Mouse (Mus musculus): ENCODE measurements around the gene Iqub. TPM values are rescaled to one million over a fixed set of nuclear protein-coding genes. Genes with fewer than 3 reads are reported as not detected.

Gene Iqub
- polyA plus RNA-seq, 1 experiment from 2014 or later: 0.04 TPM

DNA sequence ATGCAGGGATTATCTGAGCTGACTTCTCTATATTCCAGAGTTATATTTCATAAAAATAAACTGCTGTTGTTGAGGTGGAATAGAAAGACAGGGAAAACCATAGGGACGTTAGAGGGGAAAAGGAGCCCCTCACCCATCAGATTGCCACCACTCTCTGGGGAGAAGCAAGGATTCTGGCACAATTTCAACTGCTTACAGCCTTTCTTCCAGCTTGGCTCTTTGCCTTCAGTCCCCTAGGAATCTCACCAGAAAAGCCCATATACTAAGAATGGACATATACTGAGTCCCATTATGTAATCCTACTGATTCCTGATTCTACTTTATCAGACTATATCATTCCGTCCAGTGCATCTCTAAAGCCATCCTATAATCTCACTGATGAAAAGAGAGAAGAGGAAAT lies 10.7 kb downstream of the Iqub start:
- Histone ChIP-seq H3K4me2 (ENCODE audit: low read depth, low read length) (no peak overlapping the region), H3K27ac (ENCODE audit: low read length) (no peak overlapping the region), H3K9me3 (replicated peaks; ENCODE audit: control insufficient read depth, low read length) (no peaks in the 10 kb centered on the region), H3K4me1 (ENCODE audit: control insufficient read depth, low read depth, low read length) (no peaks in the 10 kb centered on the region), H3K4me3 (ENCODE audit: low read depth, low read length) (no peak overlapping the region), H3K27me3 (ENCODE audit: control insufficient read depth, insufficient read depth, low read depth, low read length) (no peaks in the 10 kb centered on the region), H3K9ac (ENCODE audit: low read depth, low read length) (no peak overlapping the region), H3K36me3 (ENCODE audit: control insufficient read depth, insufficient read depth) (no peaks in the 10 kb centered on the region)
- no peak for ATAC-seq (ENCODE audit: low read depth)
- WGBS (ENCODE audit: insufficient replicate concordance): 52% methylated on average over 2 of the region's 2 CpGs

DNA sequence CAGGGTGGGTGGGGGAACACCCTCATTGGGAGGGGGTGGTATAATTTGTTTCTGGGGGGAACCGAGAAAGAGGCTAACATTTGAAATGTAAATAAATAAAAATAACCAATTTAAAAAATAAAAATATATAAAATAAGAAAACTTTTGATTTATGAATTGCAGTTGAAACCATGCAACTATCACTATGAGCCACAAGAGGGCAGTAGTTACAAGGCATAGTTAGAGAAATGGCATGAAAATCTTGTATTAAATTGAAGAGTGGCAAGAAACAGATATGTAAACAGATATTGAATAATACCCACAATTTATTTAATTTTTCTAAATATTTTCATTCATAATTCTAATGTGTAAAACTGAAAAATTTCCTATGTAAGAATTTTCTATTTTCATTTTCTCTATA lies 24.5 kb downstream of the Iqub start:
- ATAC-seq (ENCODE audit: low read depth): no peak
- 7% methylated on average over 1 of the region's 1 CpGs for WGBS (ENCODE audit: insufficient replicate concordance)
- Histone ChIP-seq H3K4me3 (ENCODE audit: low read depth, low read length) (no peak overlapping the region), H3K27ac (ENCODE audit: low read length) (no peak overlapping the region), H3K4me1 (ENCODE audit: control insufficient read depth, low read depth, low read length) (no peaks in the 10 kb centered on the region), H3K27me3 (ENCODE audit: control insufficient read depth, insufficient read depth, low read depth, low read length) (no peaks in the 10 kb centered on the region), H3K9me3 (replicated peaks; ENCODE audit: control insufficient read depth, low read length) (no peaks in the 10 kb centered on the region), H3K36me3 (ENCODE audit: control insufficient read depth, insufficient read depth) (no peaks in the 10 kb centered on the region), H3K4me2 (ENCODE audit: low read depth, low read length) (no peak overlapping the region), H3K9ac (ENCODE audit: low read depth, low read length) (no peak overlapping the region)

DNA sequence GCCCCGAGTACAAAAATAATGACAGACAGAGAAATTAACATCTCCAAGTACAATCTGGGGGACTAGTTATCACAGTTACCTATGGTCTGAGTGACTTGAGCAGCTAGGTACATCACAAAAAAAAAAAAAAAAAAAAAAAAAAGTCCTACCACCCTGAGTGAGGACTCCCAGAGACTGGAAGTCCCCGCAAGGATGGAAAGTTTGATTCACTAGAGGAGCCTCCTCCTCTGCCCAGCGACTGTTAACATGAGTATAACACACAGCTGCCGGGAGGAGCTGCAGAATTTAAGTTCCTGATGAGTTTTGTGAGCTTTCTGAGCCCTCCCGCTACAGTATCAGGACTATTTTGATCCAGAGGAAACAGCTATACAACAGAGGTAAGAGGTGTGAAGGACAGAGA lies 28.3 kb downstream of the Iqub start:
- no peak overlapping the region for H3K4me2 ChIP-seq (ENCODE audit: low read depth, low read length)
- no peaks in the 10 kb centered on the region for H3K36me3 ChIP-seq (ENCODE audit: control insufficient read depth, insufficient read depth)
- no peaks in the 10 kb centered on the region for H3K4me1 ChIP-seq (ENCODE audit: control insufficient read depth, low read depth, low read length)
- no peak for ATAC-seq (ENCODE audit: low read depth)
- WGBS (ENCODE audit: insufficient replicate concordance): 58% methylated on average over 5 of the region's 5 CpGs
- H3K27ac ChIP-seq (ENCODE audit: low read length): no peak overlapping the region
- no peaks in the 10 kb centered on the region for H3K9me3 ChIP-seq (replicated peaks; ENCODE audit: control insufficient read depth, low read length)
- no peaks in the 10 kb centered on the region for H3K27me3 ChIP-seq (ENCODE audit: control insufficient read depth, insufficient read depth, low read depth, low read length)
- no peak overlapping the region for H3K4me3 ChIP-seq (ENCODE audit: low read depth, low read length)
- no peak overlapping the region for H3K9ac ChIP-seq (ENCODE audit: low read depth, low read length)

- H3K27me3 ChIP-seq (ENCODE audit: control insufficient read depth, insufficient read depth, low read depth, low read length): no peaks in the 10 kb centered on the region
- H3K4me2 ChIP-seq (ENCODE audit: low read depth, low read length): no peak overlapping the region
- H3K4me3 ChIP-seq (ENCODE audit: low read depth, low read length): no peak overlapping the region
- no peak overlapping the region for H3K9ac ChIP-seq (ENCODE audit: low read depth, low read length)
- 63% methylated on average over 1 of the region's 1 CpGs for WGBS (ENCODE audit: insufficient replicate concordance)
- no peaks in the 10 kb centered on the region for H3K4me1 ChIP-seq (ENCODE audit: control insufficient read depth, low read depth, low read length)
- H3K9me3 ChIP-seq (replicated peaks; ENCODE audit: control insufficient read depth, low read length): no peaks in the 10 kb centered on the region
- no peaks in the 10 kb centered on the region for H3K36me3 ChIP-seq (ENCODE audit: control insufficient read depth, insufficient read depth)
- no peak overlapping the region for H3K27ac ChIP-seq (ENCODE audit: low read length)
- no peak for ATAC-seq (ENCODE audit: low read depth)
Observed at GRCm38 (mm10) chr6:24470571-24471132, 44.2 kb downstream of the Iqub start.

DNA sequence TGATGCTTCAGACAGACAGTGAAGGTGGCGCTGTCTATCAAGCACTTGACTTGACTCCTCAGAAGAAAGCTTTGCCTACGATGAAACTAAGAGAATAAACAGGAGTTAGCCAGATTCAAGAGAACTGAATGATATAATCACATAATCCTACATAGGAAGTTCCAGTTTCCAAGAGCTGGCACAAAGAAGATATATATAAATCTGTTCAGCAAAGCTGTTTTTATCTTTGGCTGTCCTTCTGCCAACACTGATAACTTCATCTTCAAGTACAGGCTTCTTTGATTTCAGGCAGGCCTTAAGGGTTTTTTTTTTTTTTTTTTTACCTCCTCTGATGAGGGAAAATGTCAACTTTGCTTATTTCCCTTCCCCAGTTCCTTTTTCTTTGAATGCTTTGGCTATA lies 44.7 kb downstream of the Iqub start:
- H3K4me2 ChIP-seq (ENCODE audit: low read depth, low read length): no peak overlapping the region
- no peak overlapping the region for H3K4me3 ChIP-seq (ENCODE audit: low read depth, low read length)
- ATAC-seq (ENCODE audit: low read depth): no peak
- no peaks in the 10 kb centered on the region for H3K4me1 ChIP-seq (ENCODE audit: control insufficient read depth, low read depth, low read length)
- WGBS (ENCODE audit: insufficient replicate concordance): 60% methylated on average over 2 of the region's 2 CpGs
- H3K27ac ChIP-seq (ENCODE audit: low read length): no peak overlapping the region
- no peaks in the 10 kb centered on the region for H3K36me3 ChIP-seq (ENCODE audit: control insufficient read depth, insufficient read depth)
- no peaks in the 10 kb centered on the region for H3K9me3 ChIP-seq (replicated peaks; ENCODE audit: control insufficient read depth, low read length)
- H3K9ac ChIP-seq (ENCODE audit: low read depth, low read length): no peak overlapping the region
- no peaks in the 10 kb centered on the region for H3K27me3 ChIP-seq (ENCODE audit: control insufficient read depth, insufficient read depth, low read depth, low read length)

DNA sequence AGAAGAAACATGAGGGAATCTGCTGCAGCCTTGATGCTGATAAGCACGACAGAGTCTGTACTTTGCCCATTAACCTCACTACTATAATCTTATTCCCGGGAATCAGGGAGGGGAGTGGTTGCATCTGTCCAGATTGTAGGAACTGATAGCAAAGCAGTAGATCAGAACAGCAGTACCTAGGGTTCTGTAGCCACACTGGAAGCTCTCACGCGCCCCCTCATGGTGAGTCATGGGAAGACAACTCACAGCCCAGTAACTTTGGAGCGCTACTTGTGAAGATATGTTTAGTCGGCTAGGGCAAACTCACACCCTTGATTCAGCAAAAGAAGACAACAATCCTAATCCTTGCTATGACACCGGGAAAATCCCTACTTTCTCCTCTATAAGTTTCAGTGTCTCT lies 58.8 kb downstream of the Iqub start:
- no peaks in the 10 kb centered on the region for H3K27me3 ChIP-seq (ENCODE audit: control insufficient read depth, insufficient read depth, low read depth, low read length)
- ATAC-seq (ENCODE audit: low read depth): no peak
- no peak overlapping the region for H3K27ac ChIP-seq (ENCODE audit: low read length)
- H3K9ac ChIP-seq (ENCODE audit: low read depth, low read length): no peak overlapping the region
- no peaks in the 10 kb centered on the region for H3K4me1 ChIP-seq (ENCODE audit: control insufficient read depth, low read depth, low read length)
- H3K4me2 ChIP-seq (ENCODE audit: low read depth, low read length): no peak overlapping the region
- WGBS (ENCODE audit: insufficient replicate concordance): 31% methylated on average over 7 of the region's 7 CpGs
- no peaks in the 10 kb centered on the region for H3K9me3 ChIP-seq (replicated peaks; ENCODE audit: control insufficient read depth, low read length)
- H3K36me3 ChIP-seq (ENCODE audit: control insufficient read depth, insufficient read depth): no peaks in the 10 kb centered on the region
- no peak overlapping the region for H3K4me3 ChIP-seq (ENCODE audit: low read depth, low read length)

DNA sequence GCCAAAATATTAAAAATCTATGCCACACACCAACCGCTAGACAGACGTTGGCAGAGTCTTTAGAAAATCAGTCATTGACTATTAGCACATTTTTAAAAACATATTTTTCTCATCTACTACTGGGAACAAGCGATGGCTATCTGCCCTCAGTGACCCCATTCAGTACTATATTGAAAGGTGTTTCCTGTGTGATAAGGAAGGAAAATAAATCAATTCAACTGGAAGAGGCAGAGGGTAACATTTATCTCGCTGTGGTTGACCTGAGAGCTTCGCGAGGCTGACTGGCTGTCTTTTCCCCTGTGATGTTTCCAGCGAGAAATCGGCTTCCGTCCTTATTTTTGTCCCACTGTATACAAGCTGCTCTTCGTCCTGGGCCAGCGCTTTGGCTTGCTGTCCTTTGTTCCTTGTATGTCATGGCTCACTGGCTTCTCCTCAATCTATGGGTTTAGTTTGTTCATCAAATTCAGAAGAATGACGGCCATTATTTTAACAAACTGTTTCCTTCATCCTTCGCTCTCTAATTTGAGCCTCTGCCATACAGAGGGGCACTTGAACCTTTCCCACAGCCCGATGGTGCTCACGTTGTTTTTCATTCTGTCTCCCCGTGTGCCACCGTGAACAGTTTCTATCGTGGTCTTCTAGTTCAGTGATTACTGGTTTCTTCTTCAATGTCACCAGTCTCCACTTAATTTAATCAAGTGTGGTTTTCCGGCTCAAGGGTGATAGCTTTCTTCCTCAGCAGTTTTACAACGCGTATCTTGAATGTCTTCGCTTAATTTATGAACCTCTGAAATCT lies 63.6 kb downstream of the Iqub start:
- ATAC-seq (ENCODE audit: low read depth): no peak
- Histone ChIP-seq H3K9me3 (replicated peaks; ENCODE audit: control insufficient read depth, low read length) (no peaks in the 10 kb centered on the region), H3K4me3 (ENCODE audit: low read depth, low read length) (no peak overlapping the region), H3K4me1 (ENCODE audit: control insufficient read depth, low read depth, low read length) (no peaks in the 10 kb centered on the region), H3K36me3 (ENCODE audit: control insufficient read depth, insufficient read depth) (no peaks in the 10 kb centered on the region), H3K4me2 (ENCODE audit: low read depth, low read length) (no peak overlapping the region), H3K27ac (ENCODE audit: low read length) (no peak overlapping the region), H3K9ac (ENCODE audit: low read depth, low read length) (no peak overlapping the region), H3K27me3 (ENCODE audit: control insufficient read depth, insufficient read depth, low read depth, low read length) (no peaks in the 10 kb centered on the region)
- WGBS (ENCODE audit: insufficient replicate concordance): 21% methylated on average over 22 of the region's 22 CpGs

- H3K4me2 ChIP-seq (ENCODE audit: low read depth, low read length): no peak overlapping the region
- 65% methylated on average over 6 of the region's 6 CpGs for WGBS (ENCODE audit: insufficient replicate concordance)
- ATAC-seq (ENCODE audit: low read depth): no peak
Observed at GRCm38 (mm10) chr6:24450241-24450640, 64.6 kb downstream of the Iqub start.

DNA sequence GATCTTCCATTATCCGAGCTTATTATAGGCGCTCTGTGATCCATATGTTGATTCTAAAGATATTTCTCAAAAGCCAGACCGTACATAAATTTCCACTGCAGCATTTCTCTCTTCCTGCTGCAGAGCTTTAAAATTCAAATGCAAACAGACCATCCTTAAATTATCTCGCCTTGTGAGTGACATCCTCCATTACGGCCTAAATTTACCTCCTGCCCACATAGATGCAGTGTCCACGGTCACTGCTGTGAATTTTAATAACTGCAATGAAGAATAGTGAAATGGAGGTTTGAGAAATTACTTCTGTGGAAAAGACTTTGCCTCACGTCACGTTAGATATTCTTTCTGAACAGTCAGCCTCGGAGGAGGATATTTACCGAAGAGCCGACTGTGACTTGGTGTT lies 98.8 kb downstream of the Iqub start:
- no peaks in the 10 kb centered on the region for H3K4me1 ChIP-seq (ENCODE audit: control insufficient read depth, low read depth, low read length)
- 69% methylated on average over 11 of the region's 11 CpGs for WGBS (ENCODE audit: insufficient replicate concordance)
- H3K27ac ChIP-seq (ENCODE audit: low read length): no peak overlapping the region
- H3K4me3 ChIP-seq (ENCODE audit: low read depth, low read length): no peak overlapping the region
- no peaks in the 10 kb centered on the region for H3K9me3 ChIP-seq (replicated peaks; ENCODE audit: control insufficient read depth, low read length)
- ATAC-seq (ENCODE audit: low read depth): no peak
- H3K9ac ChIP-seq (ENCODE audit: low read depth, low read length): no peak overlapping the region
- no peaks in the 10 kb centered on the region for H3K27me3 ChIP-seq (ENCODE audit: control insufficient read depth, insufficient read depth, low read depth, low read length)
- no peaks in the 10 kb centered on the region for H3K36me3 ChIP-seq (ENCODE audit: control insufficient read depth, insufficient read depth)
- no peak overlapping the region for H3K4me2 ChIP-seq (ENCODE audit: low read depth, low read length)

More at GRCm38 (mm10) chr6:24450241-24450640, 64.6 kb downstream of the Iqub start:
- Histone ChIP-seq H3K9me3 (replicated peaks; ENCODE audit: control insufficient read depth, low read length) (no peaks in the 10 kb centered on the region), H3K36me3 (ENCODE audit: control insufficient read depth, insufficient read depth) (no peaks in the 10 kb centered on the region), H3K27me3 (ENCODE audit: control insufficient read depth, insufficient read depth, low read depth, low read length) (no peaks in the 10 kb centered on the region), H3K9ac (ENCODE audit: low read depth, low read length) (no peak overlapping the region), H3K4me1 (ENCODE audit: control insufficient read depth, low read depth, low read length) (no peaks in the 10 kb centered on the region), H3K4me3 (ENCODE audit: low read depth, low read length) (no peak overlapping the region), H3K27ac (ENCODE audit: low read length) (no peak overlapping the region)
